Mouse (Mus musculus) lung, postnatal 0 days (tissue): ENCODE data around the gene Cmss1.

Experiments used
- CTCF ChIP-seq: IDR thresholded peaks from 2 replicates; pipeline ENCODE4 v1.5.1; 2016; ENCODE audit warnings: antibody characterized with exemption, mild to moderate bottlenecking
- EP300 ChIP-seq: IDR thresholded peaks from 2 replicates; pipeline ENCODE4 v1.6.1; 2016; ENCODE audit warnings: antibody characterized with exemption, mild to moderate bottlenecking, control low read depth

DNA sequence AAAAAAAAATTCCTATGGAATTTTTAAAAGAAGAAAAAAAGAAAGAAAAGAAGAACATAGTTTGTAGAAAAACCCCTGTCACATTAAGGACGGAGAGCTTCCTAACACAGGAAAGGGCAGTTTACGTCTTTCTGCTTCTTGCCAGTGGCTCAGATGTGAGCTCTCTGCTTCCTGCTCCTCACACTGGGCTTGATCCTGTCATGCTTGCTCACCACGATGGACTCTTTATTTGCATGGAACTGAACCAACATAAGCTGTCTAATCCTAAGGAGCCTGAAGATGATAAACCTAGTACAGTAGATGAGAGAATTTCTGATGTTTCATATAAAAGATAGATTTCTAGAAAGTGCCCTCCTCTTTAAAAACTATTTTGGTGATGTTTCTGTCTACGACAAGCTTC is 137.4 kb downstream of the Cmss1 start:
- TF ChIP-seq CTCF (no peak), EP300 (no peak)
